Mouse (Mus musculus) forebrain, embryonic 10.5 days (tissue): ENCODE measurements around the gene Nckap5l. TPM values are rescaled to one million over a fixed set of nuclear protein-coding genes. Genes with fewer than 3 reads are reported as not detected.

Experiments used
- DNase-seq: peaks from one replicate; pipeline ENCODE4 v3.0.0-alpha.2; 2017; ENCODE audit warnings: low spot score; ENCODE audit errors: extremely low spot score
- H3K27ac ChIP-seq: fragments of 300-500 bp; sonication (generic); 2 replicates; pipeline ENCODE4 v1.5.1; 2016; ENCODE audit warnings: mild to moderate bottlenecking
- H3K27me3 ChIP-seq: fragments of 300-500 bp; sonication (generic); 2 replicates; pipeline ENCODE4 v1.6.1; 2016; ENCODE audit warnings: mild to moderate bottlenecking; ENCODE audit not compliant: poor library complexity, severe bottlenecking
- H3K36me3 ChIP-seq: fragments of 300-500 bp; sonication (generic); replicated peaks from 2 replicates; pipeline ENCODE4 v1.6.1; 2016; ENCODE audit warnings: mild to moderate bottlenecking, moderate library complexity
- H3K4me1 ChIP-seq: fragments of 300-500 bp; sonication (generic); 2 replicates; pipeline ENCODE4 v1.6.1; 2016
- H3K4me3 ChIP-seq: fragments of 300-500 bp; sonication (generic); 2 replicates; pipeline ENCODE4 v1.5.1; 2016; ENCODE audit warnings: mild to moderate bottlenecking, moderate library complexity
- H3K9me3 ChIP-seq: fragments of 300-500 bp; sonication (generic); 2 replicates; pipeline ENCODE4 v1.6.1; 2016; ENCODE audit warnings: mild to moderate bottlenecking, moderate library complexity
- WGBS: fragments of 180-500 bp; shearing (Covaris S2); methylation state at CpG from one replicate; pipeline ENCODE4 v1.1.7; 2016; 5-methylcytosine and 5-hydroxymethylcytosine counted together
- polyA plus RNA-seq: library from polyadenylated mRNA; unstranded; fragments of >200 nt; fragmentation: Nextera tagmentation; extraction: Ambion mirVana; gene quantifications from 2 replicates; pipeline ENCODE4 v1.2.1, GENCODE M21; 2016

Gene Nckap5l
- polyA plus RNA-seq, 1 experiment from 2014 or later: 13.7 TPM

- Histone ChIP-seq H3K4me1 (no peaks in the 10 kb centered on the region), H3K27ac (no peak overlapping the region), H3K36me3 (no peaks in the 10 kb centered on the region), H3K4me3 (no peak overlapping the region), H3K27me3 (no peaks in the 10 kb centered on the region), H3K9me3 (no peaks in the 10 kb centered on the region)
- DNase-seq: no peak
- WGBS: 80% methylated on average over 6 of the region's 6 CpGs
Observed at GRCm38 (mm10) chr15:99484745-99485144, 27.2 kb upstream of the Nckap5l start.

- WGBS: 86% methylated on average over 1 of the region's 1 CpGs
- no peak for DNase-seq
- Histone ChIP-seq H3K4me3 (no peak overlapping the region), H3K9me3 (peaks cover 2% of the 10 kb centered on the region; the same call in 1 of the 2 replicates), H3K4me1 (peaks cover 20% of the 10 kb centered on the region), H3K27ac (no peak overlapping the region), H3K27me3 (peaks cover 7% of the 10 kb centered on the region; the same call in 1 of the 2 replicates), H3K36me3 (peaks cover 11% of the 10 kb centered on the region)
Observed at GRCm38 (mm10) chr15:99475814-99476213, 18.3 kb upstream of the Nckap5l start.

DNA sequence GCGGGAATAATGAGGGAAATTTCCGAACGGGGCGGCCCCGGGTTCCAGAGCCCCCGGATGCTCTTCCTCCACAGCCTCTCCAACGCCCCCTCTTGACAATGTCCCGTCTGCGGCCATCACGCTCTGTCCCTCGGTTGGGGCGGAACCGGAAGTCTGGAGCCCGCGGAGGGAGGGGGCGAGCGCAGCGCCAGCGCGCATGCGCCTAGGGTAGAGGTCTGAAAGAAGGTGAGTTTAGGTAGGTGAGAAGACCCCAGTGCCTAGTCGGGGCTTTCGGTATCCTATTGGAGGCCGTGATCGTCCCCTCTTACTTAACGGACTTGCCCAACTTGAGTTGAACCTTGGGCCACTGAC, 17.0 kb upstream of the Nckap5l start, which contains the start of gene Bcdin3d:
Bcdin3d (minus strand) TSS at position 155 of the 351 bp plus-strand sequence.
- Histone ChIP-seq H3K27me3 (peaks cover 7% of the 10 kb centered on the region; the same call in 1 of the 2 replicates), H3K36me3 (peaks cover 24% of the 10 kb centered on the region), H3K4me1 (peaks cover 20% of the 10 kb centered on the region), H3K9me3 (peaks cover 5% of the 10 kb centered on the region; the same call in 1 of the 2 replicates), H3K4me3 (peak within 1 kb of the TSS; percentile 76), H3K27ac (peak within 1 kb of the TSS; percentile 94)
- peak; percentile 94 for DNase-seq
- WGBS: 1% methylated on average over 26 of the region's 26 CpGs

GRCm38 (mm10) chr15:99473801-99474575, 16.4 kb upstream of the Nckap5l start:
- Histone ChIP-seq H3K27ac (peak overlapping the region; percentile 94), H3K4me3 (peak overlapping the region; percentile 76), H3K27me3 (peaks cover 7% of the 10 kb centered on the region; the same call in 1 of the 2 replicates), H3K9me3 (peaks cover 5% of the 10 kb centered on the region; the same call in 1 of the 2 replicates), H3K4me1 (peaks cover 20% of the 10 kb centered on the region), H3K36me3 (peaks cover 30% of the 10 kb centered on the region)
- peak; percentile 72 for DNase-seq
- 9% methylated on average over 38 of the region's 38 CpGs for WGBS

DNA sequence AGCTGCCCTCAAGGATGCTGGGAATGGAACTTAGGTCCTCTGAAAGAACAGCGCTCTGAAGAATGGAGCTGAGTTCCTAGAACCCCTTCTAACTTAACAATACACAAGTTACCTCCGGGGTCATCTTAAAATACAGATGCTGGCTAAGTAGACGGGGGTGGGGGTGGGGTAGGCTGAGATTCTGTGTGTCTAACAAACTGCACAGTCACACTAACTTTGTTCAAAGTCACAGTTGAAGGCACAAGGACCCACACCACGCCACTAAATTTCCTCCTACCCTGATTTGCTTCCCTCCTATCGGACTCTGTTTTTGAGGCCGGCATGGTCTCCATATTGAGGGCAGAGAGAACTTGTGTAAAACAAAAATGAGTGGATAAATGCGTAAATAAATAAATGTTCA, 15.4 kb upstream of the Nckap5l start:
- no peak overlapping the region for H3K27ac ChIP-seq
- H3K4me3 ChIP-seq: peak overlapping the region; percentile 76
- H3K27me3 ChIP-seq: peaks cover 7% of the 10 kb centered on the region; the same call in 1 of the 2 replicates
- H3K36me3 ChIP-seq: peaks cover 39% of the 10 kb centered on the region
- no peak for DNase-seq
- H3K4me1 ChIP-seq: peaks cover 20% of the 10 kb centered on the region
- whole genome bisulfite sequencing: 92% methylated on average over 7 of the region's 7 CpGs
- H3K9me3 ChIP-seq: peaks cover 5% of the 10 kb centered on the region; the same call in 1 of the 2 replicates

DNA sequence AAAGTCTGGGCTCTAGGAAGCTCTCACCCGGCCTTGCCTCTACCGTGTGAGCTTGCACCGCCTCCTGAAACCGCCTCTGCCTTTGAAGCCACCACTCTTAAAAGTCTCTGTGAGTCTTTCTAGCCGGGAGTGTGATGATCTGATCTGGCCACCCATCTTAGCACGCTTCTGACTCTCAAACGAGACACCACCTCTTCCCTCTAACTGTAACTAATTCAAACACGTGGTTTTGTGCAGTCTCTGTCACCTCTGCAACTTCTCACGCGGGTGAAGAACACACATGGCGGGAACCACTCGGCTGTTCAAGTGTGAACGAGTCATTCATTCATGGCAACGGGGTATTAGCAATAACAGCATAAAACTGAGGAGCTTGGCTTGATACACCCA, 14.1 kb upstream of the Nckap5l start:
- H3K4me1 ChIP-seq: peaks cover 20% of the 10 kb centered on the region
- no peak for DNase-seq
- peaks cover 5% of the 10 kb centered on the region; the same call in 1 of the 2 replicates for H3K9me3 ChIP-seq
- 84% methylated on average over 14 of the region's 14 CpGs for WGBS
- no peak overlapping the region for H3K27ac ChIP-seq
- peaks cover 39% of the 10 kb centered on the region for H3K36me3 ChIP-seq
- H3K4me3 ChIP-seq: no peak overlapping the region
- H3K27me3 ChIP-seq: peaks cover 7% of the 10 kb centered on the region; the same call in 1 of the 2 replicates

GRCm38 (mm10) chr15:99470971-99471676, 13.6 kb upstream of the Nckap5l start:
- peaks cover 5% of the 10 kb centered on the region; the same call in 1 of the 2 replicates for H3K9me3 ChIP-seq
- peaks cover 20% of the 10 kb centered on the region for H3K4me1 ChIP-seq
- peaks cover 7% of the 10 kb centered on the region; the same call in 1 of the 2 replicates for H3K27me3 ChIP-seq
- H3K27ac ChIP-seq: peak overlapping the region; percentile 32; the same call in 1 of the 2 replicates
- no peak overlapping the region for H3K4me3 ChIP-seq
- peaks cover 39% of the 10 kb centered on the region for H3K36me3 ChIP-seq
- WGBS: 67% methylated on average over 17 of the region's 17 CpGs
- no peak for DNase-seq

DNA sequence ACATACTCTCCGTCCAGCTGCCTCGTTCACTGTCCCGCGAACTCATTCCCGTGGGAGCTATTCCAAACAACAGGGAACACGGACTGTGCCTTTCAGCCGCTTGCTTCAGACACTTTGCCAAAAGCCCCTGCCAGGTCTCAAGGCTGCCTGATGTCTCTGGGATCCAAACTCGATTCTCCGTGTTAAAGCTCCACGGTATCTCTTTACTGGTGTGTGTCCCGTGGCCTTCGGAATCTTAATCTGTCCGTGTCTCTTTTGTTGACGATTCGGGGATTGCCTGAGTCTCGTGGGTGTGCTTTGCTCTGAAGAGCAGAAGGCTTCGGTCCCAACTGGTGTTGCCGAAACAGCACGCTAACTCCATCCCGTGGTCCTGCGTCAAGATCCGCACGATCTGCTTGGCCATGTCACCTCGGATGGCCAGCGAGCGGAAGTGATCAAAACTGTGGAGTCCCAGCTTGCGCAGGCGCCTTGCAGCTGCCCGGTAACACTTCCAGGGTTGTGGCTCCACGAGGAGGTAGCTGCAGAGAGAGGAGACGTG, 12.7 kb upstream of the Nckap5l start:
- H3K9me3 ChIP-seq: peaks cover 5% of the 10 kb centered on the region; the same call in 1 of the 2 replicates
- no peak overlapping the region for H3K4me3 ChIP-seq
- peaks cover 20% of the 10 kb centered on the region for H3K4me1 ChIP-seq
- peaks cover 39% of the 10 kb centered on the region for H3K36me3 ChIP-seq
- WGBS: 94% methylated on average over 31 of the region's 31 CpGs
- no peaks in the 10 kb centered on the region for H3K27me3 ChIP-seq
- no peak for DNase-seq
- H3K27ac ChIP-seq: 0 out of 2 replicates have a peak overlapping the region, but pooled peaks have one; percentile 32

DNA sequence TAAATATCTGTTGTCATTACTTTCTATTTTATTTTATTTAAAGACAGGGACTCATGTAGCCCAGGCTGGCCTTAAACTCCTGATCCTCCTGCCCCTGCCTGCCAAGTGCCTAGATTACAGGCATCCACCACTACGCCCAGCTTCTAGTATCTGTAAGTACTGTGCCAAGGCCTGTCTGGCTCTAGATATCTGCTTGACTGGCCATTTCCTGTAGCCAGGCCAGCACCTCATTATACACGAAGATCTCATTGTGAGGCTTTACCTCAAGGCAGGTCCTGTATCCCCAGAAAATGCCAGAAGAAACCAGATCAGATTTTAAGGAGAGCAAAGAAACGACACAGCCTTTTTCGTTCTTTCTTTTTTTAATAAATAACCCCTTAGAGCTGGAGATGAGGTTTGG, 12.2 kb upstream of the Nckap5l start:
- Histone ChIP-seq H3K9me3 (peaks cover 5% of the 10 kb centered on the region; the same call in 1 of the 2 replicates), H3K4me3 (no peak overlapping the region), H3K27me3 (no peaks in the 10 kb centered on the region), H3K36me3 (peaks cover 39% of the 10 kb centered on the region), H3K4me1 (peaks cover 16% of the 10 kb centered on the region), H3K27ac (no peak overlapping the region)
- 94% methylated on average over 4 of the region's 4 CpGs for WGBS
- no peak for DNase-seq

GRCm38 (mm10) chr15:99469067-99469466, 11.5 kb upstream of the Nckap5l start:
- peak; percentile 62 for DNase-seq
- Histone ChIP-seq H3K27ac (no peak overlapping the region), H3K4me3 (no peak overlapping the region), H3K36me3 (peaks cover 39% of the 10 kb centered on the region), H3K4me1 (peaks cover 14% of the 10 kb centered on the region), H3K9me3 (peaks cover 5% of the 10 kb centered on the region; the same call in 1 of the 2 replicates), H3K27me3 (no peaks in the 10 kb centered on the region)
- 42% methylated on average over 3 of the region's 3 CpGs for WGBS

- Histone ChIP-seq H3K27me3 (no peaks in the 10 kb centered on the region), H3K27ac (no peak overlapping the region), H3K4me1 (peaks cover 6% of the 10 kb centered on the region), H3K4me3 (no peak overlapping the region), H3K9me3 (no peaks in the 10 kb centered on the region), H3K36me3 (peaks cover 2% of the 10 kb centered on the region; the same call in 1 of the 2 replicates)
- WGBS: 78% methylated on average over 13 of the region's 13 CpGs
- DNase-seq: no peak
Observed at GRCm38 (mm10) chr15:99463194-99463593, 5.6 kb upstream of the Nckap5l start.

DNA sequence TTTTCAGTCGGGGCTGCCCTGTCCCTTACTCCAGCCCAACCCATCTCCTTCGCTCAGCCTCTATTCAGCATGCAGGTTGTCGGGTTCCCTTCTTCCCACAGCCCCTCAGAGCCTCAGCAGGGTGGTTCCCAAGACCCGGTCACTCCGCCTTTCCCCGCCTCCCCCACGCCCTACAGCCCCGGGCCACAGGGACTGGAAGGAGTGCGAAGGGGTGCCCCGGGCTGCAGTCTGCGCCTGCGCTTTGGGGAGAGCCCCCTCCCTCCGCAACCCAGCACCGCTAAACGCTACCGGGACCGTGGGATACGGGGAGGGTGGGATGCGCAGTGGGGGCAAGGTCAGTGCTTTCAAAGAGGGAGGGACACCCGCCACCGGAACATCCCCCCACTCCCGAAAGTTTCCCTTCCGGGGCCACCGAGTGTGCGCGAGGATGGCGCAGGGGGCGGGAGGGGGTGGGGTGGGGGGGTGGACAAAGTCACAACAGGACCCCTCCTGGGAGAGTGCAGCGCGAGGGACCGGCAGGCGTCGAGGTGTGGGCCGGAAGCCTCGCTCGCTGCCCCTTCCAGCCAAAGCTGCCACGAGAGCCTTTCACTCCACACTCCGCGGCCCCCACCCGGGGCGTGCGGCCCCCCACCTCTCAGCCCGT, 464 bp downstream of the Nckap5l start:
- Histone ChIP-seq H3K36me3 (peaks cover 36% of the 10 kb centered on the region), H3K27me3 (no peaks in the 10 kb centered on the region), H3K9me3 (no peaks in the 10 kb centered on the region), H3K4me1 (peaks cover 54% of the 10 kb centered on the region), H3K27ac (peak overlapping the region; percentile 94), H3K4me3 (peak overlapping the region; percentile 92)
- peak; percentile 74 for DNase-seq
- under 1% methylated on average over 43 of the region's 43 CpGs for WGBS
